Mouse (Mus musculus) skeletal muscle tissue, adult 2 months (tissue): Measurements from ENCODE around the gene Rpl9-ps1.

Source experiments
- DNase-seq: peaks from one replicate; pipeline ENCODE4 v3.0.0-alpha.2; 2012; ENCODE audit warnings: low read depth, low spot score

The Rpl9-ps1 gene

DNA sequence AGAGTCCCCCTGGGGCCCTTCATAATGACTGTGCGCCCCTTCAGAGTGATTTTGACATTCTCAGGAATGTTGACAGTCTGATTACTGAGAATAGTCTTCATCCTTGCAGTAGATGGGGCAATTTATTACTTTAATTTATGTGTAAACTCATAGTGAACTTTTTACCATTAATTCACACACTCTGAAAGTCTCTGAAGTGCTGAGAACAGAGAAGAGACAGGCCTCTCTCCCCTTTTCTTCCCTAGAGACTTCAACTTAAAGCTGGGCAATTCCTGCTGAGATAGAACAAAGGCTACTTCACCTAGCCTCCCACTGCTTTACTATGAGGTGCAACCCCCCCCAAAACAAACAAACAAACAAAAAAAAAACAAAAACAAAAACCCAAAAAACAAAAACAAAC, at the start of gene Rpl9-ps1:
Rpl9-ps1 (minus strand) TSS at position 101 of the 400 bp plus-strand sequence.
- DNase-seq = no peak

GRCm38 (mm10) chr11:83692008-83692407, 46.6 kb upstream of the Rpl9-ps1 start:
- no peak for DNase-seq

DNA sequence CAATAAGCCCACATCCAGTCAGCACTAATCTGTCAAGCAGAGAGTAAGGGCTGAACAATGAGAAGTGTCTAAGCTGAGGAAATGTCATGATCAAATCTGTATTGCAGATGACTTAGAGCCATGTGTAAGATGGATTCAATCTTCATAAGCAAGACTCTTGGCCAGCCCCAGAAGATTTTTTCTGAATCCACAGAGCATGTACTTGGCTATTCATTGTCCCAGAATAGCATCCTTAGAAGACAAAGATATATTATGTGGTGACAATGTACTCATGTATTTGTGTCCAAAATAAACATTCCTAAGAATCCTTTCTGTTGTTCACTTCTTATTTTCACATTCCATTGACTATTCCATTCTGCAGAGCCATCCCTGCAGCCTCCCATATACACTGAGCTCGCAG, 44.5 kb upstream of the Rpl9-ps1 start:
- no peak for DNase-seq

- no peak for DNase-seq
Observed at GRCm38 (mm10) chr11:83675665-83676064, 30.2 kb upstream of the Rpl9-ps1 start.

DNA sequence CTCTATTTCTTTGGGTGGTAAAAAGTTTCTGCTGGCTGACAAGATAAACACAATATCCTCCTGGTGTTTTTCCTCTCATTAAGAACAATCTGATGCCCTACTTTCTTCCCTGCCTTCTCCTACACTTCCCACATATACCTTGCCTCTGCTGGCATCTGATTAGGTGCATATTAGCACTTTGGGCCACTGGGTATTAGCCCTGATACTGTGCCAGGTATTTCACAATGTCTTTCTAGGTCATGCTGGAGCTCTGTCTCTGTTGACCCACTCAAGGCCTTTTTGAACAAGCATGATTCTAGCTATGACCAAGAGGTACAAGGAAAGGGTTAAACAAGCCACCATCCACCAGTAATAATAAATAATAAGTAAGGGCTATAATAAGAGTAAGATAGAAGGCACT, 26.3 kb upstream of the Rpl9-ps1 start:
- DNase-seq = no peak

DNA sequence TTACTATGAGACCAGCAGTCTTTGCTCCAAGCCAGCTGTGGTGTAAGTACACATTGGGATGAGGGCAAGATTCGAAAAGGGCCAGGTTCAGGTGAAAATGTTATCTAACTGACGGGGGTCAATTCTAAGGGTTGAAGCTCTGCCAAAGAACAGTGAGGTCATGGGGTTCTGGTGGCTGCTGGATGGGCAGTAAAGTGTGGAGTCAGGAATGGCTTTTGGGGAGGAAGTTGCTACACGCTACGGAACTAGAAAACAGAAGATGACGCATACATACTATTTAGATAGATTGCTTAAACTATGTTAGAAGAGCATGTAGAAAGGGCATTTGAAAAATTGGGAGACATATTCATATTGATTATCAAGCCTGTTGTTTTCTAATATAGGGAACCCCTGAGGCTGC, 18.1 kb upstream of the Rpl9-ps1 start:
- no peak for DNase-seq

GRCm38 (mm10) chr11:83662204-83662603, 16.8 kb upstream of the Rpl9-ps1 start, which contains the start of gene Ccl4:
Gene Ccl4, plus strand, starts transcription at chr11:83662584.
- DNase-seq = no peak

GRCm38 (mm10) chr11:83658797-83659196, 13.4 kb upstream of the Rpl9-ps1 start:
- no peak for DNase-seq

- no peak for DNase-seq
Observed at GRCm38 (mm10) chr11:83657508-83657907, 12.1 kb upstream of the Rpl9-ps1 start.

- no peak for DNase-seq
Observed at GRCm38 (mm10) chr11:83654606-83655005, 9.2 kb upstream of the Rpl9-ps1 start.

- no peak for DNase-seq
Observed at GRCm38 (mm10) chr11:83649305-83649841, 4.0 kb upstream of the Rpl9-ps1 start, which contains the start of gene Ccl3. Gene Ccl3, minus strand, starts transcription at chr11:83649355.

DNA sequence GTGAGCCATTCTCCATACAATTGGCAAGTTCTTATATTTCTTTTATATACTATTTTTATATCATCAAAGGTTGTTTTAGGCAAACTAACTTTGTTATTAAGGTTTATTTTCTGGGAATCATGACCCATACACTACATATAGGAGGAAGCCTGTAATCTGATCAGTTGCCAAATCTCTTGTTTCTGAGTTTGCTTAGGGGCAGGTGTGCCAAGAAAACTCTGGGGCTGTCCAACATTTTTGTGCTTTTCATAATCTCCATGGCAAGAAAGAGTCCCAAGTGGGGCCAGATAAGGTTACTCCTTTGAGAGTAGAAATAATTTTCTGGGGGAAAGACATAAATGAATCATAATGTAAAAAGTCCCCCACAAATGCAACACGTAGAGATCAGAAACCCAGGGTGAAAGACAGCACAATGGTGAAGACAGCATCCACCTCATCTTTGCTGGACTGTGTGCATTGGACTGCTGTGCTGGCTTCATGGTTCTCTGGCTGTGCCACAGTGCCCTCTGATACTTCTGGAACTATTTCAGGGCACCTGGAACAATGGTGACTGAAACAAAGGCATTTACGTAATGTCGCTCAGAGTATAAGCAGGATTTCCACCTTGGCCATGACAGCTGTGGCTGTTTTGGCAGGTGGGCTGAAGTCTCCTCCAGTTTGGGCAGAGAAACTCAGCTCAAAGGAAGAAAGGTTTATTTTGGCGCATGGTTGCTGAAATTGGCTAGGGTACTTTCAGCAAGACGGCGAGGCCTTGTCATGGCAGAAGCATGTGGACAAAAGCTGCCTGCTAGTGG, 1.1 kb upstream of the Rpl9-ps1 start:
- no peak for DNase-seq

GRCm38 (mm10) chr11:83641216-83641615, 4.2 kb downstream of the Rpl9-ps1 start:
- DNase-seq = no peak

- DNase-seq = peak; percentile 30
Observed at GRCm38 (mm10) chr11:83640141-83640540, 5.3 kb downstream of the Rpl9-ps1 start.

- no peak for DNase-seq
Observed at GRCm38 (mm10) chr11:83639533-83639932, 5.9 kb downstream of the Rpl9-ps1 start.

- no peak for DNase-seq
Observed at GRCm38 (mm10) chr11:83638934-83639333, 6.5 kb downstream of the Rpl9-ps1 start.

DNA sequence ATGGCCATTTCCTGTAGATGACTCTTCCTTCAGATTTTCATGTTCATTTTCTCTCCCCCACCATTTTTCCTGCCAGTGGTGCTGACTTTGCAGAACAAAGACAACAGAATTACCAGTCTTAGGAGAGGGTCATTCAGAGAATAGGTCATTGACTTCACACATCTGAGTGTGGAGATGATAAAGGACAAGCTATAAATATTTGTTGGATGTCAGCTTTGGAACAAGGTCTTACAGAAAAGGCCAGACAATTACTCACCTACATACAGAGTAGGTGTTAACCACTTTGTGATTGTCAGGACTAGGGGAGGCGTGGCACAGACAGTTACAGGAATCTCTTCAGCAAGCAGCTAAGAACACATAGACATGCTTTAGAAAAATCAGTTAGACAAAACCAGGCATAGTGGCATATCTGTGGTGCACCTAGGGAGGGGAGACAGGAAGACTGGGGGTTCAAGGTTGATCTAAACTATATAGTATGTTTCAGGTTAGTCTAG, 8.6 kb downstream of the Rpl9-ps1 start:
- DNase-seq = no peak

- no peak for DNase-seq
Observed at GRCm38 (mm10) chr11:83634898-83635297, 10.5 kb downstream of the Rpl9-ps1 start.

DNA sequence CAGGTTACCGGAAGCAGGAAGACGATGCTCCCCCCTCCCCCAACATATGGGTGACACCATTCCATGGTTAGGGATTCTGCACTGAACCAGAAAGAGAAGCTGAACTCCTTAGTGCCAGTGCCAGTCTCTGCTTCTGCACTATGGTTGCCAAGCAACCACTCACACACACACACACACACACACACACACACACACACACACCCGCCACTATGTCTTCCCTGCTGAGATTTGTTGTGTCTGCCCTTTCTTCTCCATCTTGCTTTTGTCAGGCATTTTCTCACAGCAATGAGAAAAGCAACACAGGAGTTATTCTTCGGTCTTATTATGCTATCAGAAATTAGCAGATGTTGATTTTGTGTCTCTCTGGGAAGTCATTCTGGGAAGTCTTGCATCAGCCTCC, 11.0 kb downstream of the Rpl9-ps1 start:
- DNase-seq = no peak

DNA sequence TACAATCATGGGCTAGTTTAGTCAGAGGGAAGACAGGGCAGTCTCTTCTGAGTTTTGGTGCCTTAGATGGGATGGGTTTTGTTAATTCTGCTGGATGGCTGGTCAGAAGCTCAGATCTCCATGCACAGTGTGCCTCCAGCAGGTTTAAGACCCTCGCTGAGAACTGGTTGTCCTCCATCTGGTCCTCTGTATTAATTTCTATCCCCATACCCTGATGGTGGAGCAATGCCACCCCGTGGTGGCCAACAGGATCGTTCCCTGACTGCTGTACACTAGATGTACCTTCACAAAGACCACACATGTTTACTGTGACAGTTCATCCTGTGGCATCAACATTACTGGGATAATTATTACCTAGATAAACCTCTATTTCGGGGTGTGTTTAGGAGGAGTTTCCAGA, 12.7 kb downstream of the Rpl9-ps1 start:
- DNase-seq = no peak

GRCm38 (mm10) chr11:83631065-83631464, 14.4 kb downstream of the Rpl9-ps1 start:
- DNase-seq = peak; percentile 21

DNA sequence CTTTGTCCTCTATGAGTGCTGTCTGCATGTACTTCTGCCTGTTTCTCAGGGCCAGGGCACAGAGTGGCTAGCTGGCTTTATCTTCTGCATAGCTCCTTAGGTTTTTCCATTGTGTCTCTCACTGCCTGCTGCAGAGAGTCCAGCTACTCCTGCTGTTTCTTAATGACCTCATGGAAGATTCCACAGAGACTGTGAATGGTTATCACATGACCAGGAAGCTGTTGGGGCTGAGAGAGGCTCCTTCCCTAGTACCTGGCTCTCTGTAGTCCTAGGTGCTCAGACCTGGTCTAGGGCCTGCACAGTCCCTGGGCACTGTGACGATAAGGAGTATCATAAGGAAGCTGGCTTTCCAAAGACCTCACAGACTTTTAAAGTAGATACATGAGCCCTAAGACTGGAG, 14.8 kb downstream of the Rpl9-ps1 start:
- DNase-seq = no peak

DNA sequence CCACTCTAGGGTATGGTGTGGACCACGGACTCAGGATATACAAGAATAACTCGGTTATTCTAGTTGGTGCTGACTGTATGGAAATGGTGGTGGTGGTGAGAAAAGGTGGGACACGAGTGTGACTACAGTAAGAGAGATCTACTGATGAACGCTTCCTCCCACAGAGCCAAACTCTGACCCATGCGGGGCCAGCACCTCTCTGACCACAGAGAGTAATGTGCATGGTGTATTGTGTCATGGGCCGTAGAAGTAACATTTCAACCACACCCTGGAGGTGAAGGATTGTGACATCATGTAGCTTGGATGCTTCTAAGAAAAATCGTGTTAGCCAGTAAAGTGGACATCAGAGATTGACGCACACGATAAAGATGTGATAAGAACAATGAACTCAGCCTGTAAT, 16.6 kb downstream of the Rpl9-ps1 start:
- no peak for DNase-seq
